Mouse (Mus musculus) thymus, postnatal 10 days (tissue): Measurements from ENCODE around the gene Kif1b.
"Not testable (repeated sequence)": the region's sequence is repeated elsewhere in the genome, so short reads cannot be mapped to it uniquely, and the experiment has no call there.

Source experiments
- DNase-seq, 2 experiments: peaks; one replicate each; pipeline ENCODE4 v3.0.0; 2021; ENCODE audit warnings: low spot score in 2 of 2

Gene Kif1b

GRCm38 (mm10) chr4:149170394-149170931, 137.0 kb downstream of the Kif1b start:
- no peak for DNase-seq

- not testable (repeated sequence) for DNase-seq
Measured at GRCm38 (mm10) chr4:149169926-149170325, 137.6 kb downstream of the Kif1b start.

- DNase-seq = no peak
Measured at GRCm38 (mm10) chr4:149168016-149168415, 139.5 kb downstream of the Kif1b start.

- peak; percentile 33 to 45 for DNase-seq
Measured at GRCm38 (mm10) chr4:149166957-149167611, 140.4 kb downstream of the Kif1b start.

- peak; percentile 94 to 95 for DNase-seq
Measured at GRCm38 (mm10) chr4:149166215-149166946, 141.1 kb downstream of the Kif1b start, which contains the start of gene Pgd. Gene Pgd, minus strand, starts transcription at chr4:149166771.

- no peak for DNase-seq
Measured at GRCm38 (mm10) chr4:149164150-149164549, 143.3 kb downstream of the Kif1b start.

GRCm38 (mm10) chr4:149163196-149163595, 144.3 kb downstream of the Kif1b start:
- no peak for DNase-seq

GRCm38 (mm10) chr4:149161166-149161565, 146.3 kb downstream of the Kif1b start:
- DNase-seq = no peak

GRCm38 (mm10) chr4:149159891-149160290, 147.6 kb downstream of the Kif1b start:
- DNase-seq = no peak

GRCm38 (mm10) chr4:149159203-149159602, 148.3 kb downstream of the Kif1b start:
- DNase-seq = no peak

GRCm38 (mm10) chr4:149157415-149157973, 150.0 kb downstream of the Kif1b start:
- no peak for DNase-seq

- no peak for DNase-seq
Measured at GRCm38 (mm10) chr4:149155711-149156110, 151.8 kb downstream of the Kif1b start.

- no peak for DNase-seq
Measured at GRCm38 (mm10) chr4:149154859-149155258, 152.6 kb downstream of the Kif1b start.

GRCm38 (mm10) chr4:149150721-149151120, 156.8 kb downstream of the Kif1b start:
- no peak for DNase-seq

- DNase-seq = no peak
Measured at GRCm38 (mm10) chr4:149150256-149150655, 157.2 kb downstream of the Kif1b start.

- DNase-seq = no peak
Measured at GRCm38 (mm10) chr4:149149611-149150010, 157.9 kb downstream of the Kif1b start.

GRCm38 (mm10) chr4:149149196-149149595, 158.3 kb downstream of the Kif1b start:
- DNase-seq = no peak

GRCm38 (mm10) chr4:149148084-149148483, 159.4 kb downstream of the Kif1b start:
- no peak for DNase-seq

- DNase-seq = no peak
Measured at GRCm38 (mm10) chr4:149147528-149147927, 160.0 kb downstream of the Kif1b start.

GRCm38 (mm10) chr4:149145151-149145550, 162.3 kb downstream of the Kif1b start:
- no peak for DNase-seq

- DNase-seq = peak; percentile 54 to 81
Measured at GRCm38 (mm10) chr4:149144459-149144858, 163.0 kb downstream of the Kif1b start.

GRCm38 (mm10) chr4:149143594-149143993, 163.9 kb downstream of the Kif1b start:
- DNase-seq = no peak

GRCm38 (mm10) chr4:149138515-149138914, 169.0 kb downstream of the Kif1b start:
- no peak for DNase-seq
